Mouse (Mus musculus): ENCODE measurements around the gene Ccdc36. TPM values are rescaled to one million over a fixed set of nuclear protein-coding genes. Genes with fewer than 3 reads are reported as not detected.

Gene Ccdc36
- polyA plus RNA-seq, 1 experiment: not detected

GRCm38 (mm10) chr9:108459939-108460318 is 31.6 kb upstream of the Ccdc36 start:
- WGBS: 46% methylated on average over 1 of the region's 1 CpGs
- no peak for TF ChIP-seq POLR2A (IDR thresholded peaks at IDR 0.05; ENCODE audit: borderline replicate concordance, extremely low read depth, low read depth, low read length)
- no peak for TF ChIP-seq CTCF (IDR thresholded peaks at IDR 0.05; ENCODE audit: insufficient read depth, low read length)
- no peak for DNase-seq

DNA sequence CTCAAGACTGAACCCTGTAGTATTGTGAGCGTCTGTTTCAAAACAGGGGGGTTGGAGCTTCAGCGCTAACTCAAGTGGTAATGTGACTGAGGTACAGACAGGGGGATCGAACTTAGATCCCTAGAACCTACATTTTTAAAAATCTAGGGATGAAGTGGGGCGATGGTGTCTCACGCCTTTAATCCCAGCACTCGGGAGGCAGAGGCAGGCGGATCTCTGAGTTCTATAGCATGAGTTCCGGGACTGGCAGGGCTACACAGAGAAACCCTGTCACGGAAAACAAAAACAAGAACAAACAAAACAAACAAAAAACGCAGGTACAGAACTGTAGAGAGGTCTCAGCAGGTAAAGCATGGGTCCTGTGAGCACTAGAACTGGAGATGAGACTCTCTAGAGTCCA is 28.7 kb upstream of the Ccdc36 start:
- no peak for DNase-seq

More at GRCm38 (mm10) chr9:108459939-108460318, 31.6 kb upstream of the Ccdc36 start:
- H3K4me3 ChIP-seq (replicated peaks; ENCODE audit: extremely low read depth, low read depth, low read length): no peak overlapping the region
- peaks cover 14% of the 10 kb centered on the region for H3K4me1 ChIP-seq (ENCODE audit: control insufficient read depth, insufficient read depth, low read length)

DNA sequence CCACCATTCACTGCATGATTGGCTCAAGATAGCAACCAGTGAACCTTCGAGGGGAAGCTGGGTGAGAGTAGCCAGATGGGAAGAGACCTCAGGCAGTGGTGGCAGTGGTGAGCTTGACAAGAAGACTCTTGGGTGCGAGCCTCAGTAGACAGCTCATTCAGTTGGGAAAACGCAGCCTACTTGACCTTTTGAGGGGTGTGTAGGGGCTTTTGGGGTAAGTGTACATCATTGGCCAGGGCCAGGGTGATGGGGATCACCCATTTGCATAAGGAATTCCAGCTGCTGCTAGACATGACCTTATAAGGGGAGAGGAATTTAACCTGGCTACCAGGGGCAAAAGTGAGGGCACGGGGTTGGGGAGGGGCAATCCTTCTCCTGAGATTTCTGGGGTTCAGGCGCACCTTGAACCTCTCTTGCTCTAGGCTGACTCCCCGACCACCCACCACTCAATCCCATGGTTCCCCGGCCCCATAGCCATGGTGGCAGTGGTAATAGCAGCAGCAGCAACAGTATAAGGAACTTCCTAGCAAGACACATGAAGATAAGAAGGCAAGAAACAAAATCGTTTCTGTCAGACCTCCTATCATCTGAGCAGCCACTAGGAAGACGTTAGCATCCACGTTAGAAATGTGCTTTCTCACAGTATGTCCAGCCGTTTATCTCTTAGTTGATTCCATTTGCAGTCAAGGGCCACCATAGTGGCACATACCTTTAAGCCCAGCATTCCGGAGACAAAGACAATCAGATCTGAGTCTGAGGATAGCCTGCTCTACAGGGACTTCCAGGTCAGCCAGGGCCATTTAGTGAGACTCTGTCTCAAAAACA is 27.7 kb upstream of the Ccdc36 start:
- DNase-seq: no peak
- Histone ChIP-seq H3K4me1 (ENCODE audit: control insufficient read depth, insufficient read depth, low read length) (no peaks in the 10 kb centered on the region), H3K4me3 (replicated peaks; ENCODE audit: extremely low read depth, low read depth, low read length) (no peak overlapping the region)
- no peak for TF ChIP-seq CTCF (IDR thresholded peaks at IDR 0.05; ENCODE audit: insufficient read depth, low read length)
- no peak for TF ChIP-seq POLR2A (IDR thresholded peaks at IDR 0.05; ENCODE audit: borderline replicate concordance, extremely low read depth, low read depth, low read length)
- WGBS: 66% methylated on average over 12 of the region's 12 CpGs

More for the DNA sequence above, 28.7 kb upstream of the Ccdc36 start:
- no peak overlapping the region for H3K4me3 ChIP-seq (replicated peaks; ENCODE audit: extremely low read depth, low read depth, low read length)
- TF ChIP-seq POLR2A (IDR thresholded peaks at IDR 0.05; ENCODE audit: borderline replicate concordance, extremely low read depth, low read depth, low read length) (no peak), CTCF (IDR thresholded peaks at IDR 0.05; ENCODE audit: insufficient read depth, low read length) (no peak)
- H3K4me1 ChIP-seq (ENCODE audit: control insufficient read depth, insufficient read depth, low read length): peaks cover 6% of the 10 kb centered on the region; the same call in 1 of the 2 replicates
- WGBS: 88% methylated on average over 10 of the region's 10 CpGs

GRCm38 (mm10) chr9:108454429-108454828 is 26.1 kb upstream of the Ccdc36 start:
- DNase-seq: no peak
- no peaks in the 10 kb centered on the region for H3K4me1 ChIP-seq (ENCODE audit: control insufficient read depth, insufficient read depth, low read length)
- no peak for TF ChIP-seq POLR2A (IDR thresholded peaks at IDR 0.05; ENCODE audit: borderline replicate concordance, extremely low read depth, low read depth, low read length)
- no peak for TF ChIP-seq CTCF (IDR thresholded peaks at IDR 0.05; ENCODE audit: insufficient read depth, low read length)
- H3K4me3 ChIP-seq (replicated peaks; ENCODE audit: extremely low read depth, low read depth, low read length): no peak overlapping the region
- WGBS: 88% methylated on average over 6 of the region's 6 CpGs

GRCm38 (mm10) chr9:108453458-108453857 is 25.2 kb upstream of the Ccdc36 start:
- no peaks in the 10 kb centered on the region for H3K4me1 ChIP-seq (ENCODE audit: control insufficient read depth, insufficient read depth, low read length)
- TF ChIP-seq POLR2A (IDR thresholded peaks at IDR 0.05; ENCODE audit: borderline replicate concordance, extremely low read depth, low read depth, low read length) (no peak), CTCF (IDR thresholded peaks at IDR 0.05; ENCODE audit: insufficient read depth, low read length) (no peak)
- 58% methylated on average over 4 of the region's 4 CpGs for WGBS
- DNase-seq: no peak
- no peak overlapping the region for H3K4me3 ChIP-seq (replicated peaks; ENCODE audit: extremely low read depth, low read depth, low read length)

GRCm38 (mm10) chr9:108452911-108453310 is 24.6 kb upstream of the Ccdc36 start:
- Histone ChIP-seq H3K4me1 (ENCODE audit: control insufficient read depth, insufficient read depth, low read length) (no peaks in the 10 kb centered on the region), H3K4me3 (replicated peaks; ENCODE audit: extremely low read depth, low read depth, low read length) (no peak overlapping the region)
- DNase-seq: no peak
- WGBS: 44% methylated on average over 6 of the region's 6 CpGs
- TF ChIP-seq CTCF (IDR thresholded peaks at IDR 0.05; ENCODE audit: insufficient read depth, low read length): no peak
- TF ChIP-seq POLR2A (IDR thresholded peaks at IDR 0.05; ENCODE audit: borderline replicate concordance, extremely low read depth, low read depth, low read length): no peak

DNA sequence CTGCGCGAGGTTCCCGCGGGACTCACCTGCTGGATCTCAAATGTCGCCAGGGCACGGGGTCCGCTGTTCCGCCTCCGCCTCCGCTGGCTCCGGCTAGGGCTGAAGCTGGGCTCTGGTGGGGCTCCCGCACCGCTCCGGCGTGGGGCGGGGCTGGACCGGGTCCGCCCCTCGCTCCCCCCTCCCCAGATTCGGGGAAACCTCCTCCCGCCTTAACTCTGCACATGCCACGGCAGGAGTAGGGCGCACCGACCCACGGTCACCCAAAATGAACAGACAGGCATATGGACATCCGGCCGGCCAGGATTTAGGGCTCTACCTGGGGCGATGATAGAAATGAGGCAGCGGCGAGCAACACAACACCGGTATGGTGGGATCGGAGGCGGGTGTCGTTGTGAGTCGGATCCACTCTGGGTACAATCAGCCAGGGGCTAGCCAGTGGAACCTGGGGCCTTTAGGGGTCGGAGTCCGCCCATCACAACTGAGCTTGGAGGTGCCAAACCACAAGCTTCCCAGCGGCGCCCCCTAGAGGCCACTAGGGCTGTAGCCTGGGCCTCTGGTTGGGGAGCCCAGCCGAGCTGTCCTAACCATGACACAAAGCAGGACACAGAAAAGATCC is 24.1 kb upstream of the Ccdc36 start:
- peak; percentile 85 for DNase-seq
- under 1% methylated on average over 40 of the region's 40 CpGs for WGBS
- TF ChIP-seq POLR2A (IDR thresholded peaks at IDR 0.05; ENCODE audit: borderline replicate concordance, extremely low read depth, low read depth, low read length) (0 out of 2 replicates have a peak, but pooled peaks have one; percentile 16), CTCF (IDR thresholded peaks at IDR 0.05; ENCODE audit: insufficient read depth, low read length) (peak; percentile 53)
- H3K4me3 ChIP-seq (replicated peaks; ENCODE audit: extremely low read depth, low read depth, low read length): peak overlapping the region; percentile 79
- H3K4me1 ChIP-seq (ENCODE audit: control insufficient read depth, insufficient read depth, low read length): no peaks in the 10 kb centered on the region

- Histone ChIP-seq H3K4me1 (ENCODE audit: control insufficient read depth, insufficient read depth, low read length) (no peaks in the 10 kb centered on the region), H3K4me3 (replicated peaks; ENCODE audit: extremely low read depth, low read depth, low read length) (no peak overlapping the region)
- WGBS: 59% methylated on average over 6 of the region's 6 CpGs
- TF ChIP-seq POLR2A (IDR thresholded peaks at IDR 0.05; ENCODE audit: borderline replicate concordance, extremely low read depth, low read depth, low read length) (no peak), CTCF (IDR thresholded peaks at IDR 0.05; ENCODE audit: insufficient read depth, low read length) (no peak)
- no peak for DNase-seq
Observed at GRCm38 (mm10) chr9:108451519-108452160, 23.4 kb upstream of the Ccdc36 start.

- no peak overlapping the region for H3K4me3 ChIP-seq (replicated peaks; ENCODE audit: extremely low read depth, low read depth, low read length)
- TF ChIP-seq CTCF (IDR thresholded peaks at IDR 0.05; ENCODE audit: insufficient read depth, low read length) (no peak), POLR2A (IDR thresholded peaks at IDR 0.05; ENCODE audit: borderline replicate concordance, extremely low read depth, low read depth, low read length) (no peak)
- DNase-seq: no peak
- H3K4me1 ChIP-seq (ENCODE audit: control insufficient read depth, insufficient read depth, low read length): no peaks in the 10 kb centered on the region
- WGBS: 86% methylated on average over 6 of the region's 6 CpGs
Observed at GRCm38 (mm10) chr9:108451170-108451493, 22.8 kb upstream of the Ccdc36 start.

Measured in lung, adult 2 months (tissue).